Mouse (Mus musculus) erythroblast, embryonic 14.5 days (primary cell): ENCODE measurements at regions not wholly inside any gene's neighbourhood (a gene's known extent, or its start where the extent isn't known, plus 50 kb on each side); places are given as distances from the start of the nearest gene placed in this dataset.

ENCODE experiments used
- H3K27me3 ChIP-seq: 2 replicates; pipeline ENCODE4 v1.6.1; 2012; ENCODE audit warnings: inconsistent platforms; ENCODE audit not compliant: control insufficient read depth
- H3K36me3 ChIP-seq: 2 replicates; pipeline ENCODE4 v1.6.1; 2012; ENCODE audit warnings: mild to moderate bottlenecking, inconsistent platforms; ENCODE audit not compliant: control insufficient read depth
- H3K4me1 ChIP-seq: 2 replicates; pipeline ENCODE4 v1.6.1; 2012; ENCODE audit warnings: inconsistent platforms; ENCODE audit not compliant: control insufficient read depth
- H3K4me3 ChIP-seq: replicated peaks from 2 replicates; pipeline ENCODE3; 2012; ENCODE audit warnings: moderate library complexity, mild to moderate bottlenecking, inconsistent platforms
- H3K9me3 ChIP-seq: 2 replicates; pipeline ENCODE4 v1.6.1; 2012; ENCODE audit warnings: low read length, inconsistent platforms, mixed read lengths; ENCODE audit not compliant: control insufficient read depth
- GATA1 ChIP-seq: IDR thresholded peaks from 2 replicates; pipeline ENCODE4 v1.6.1; 2012; ENCODE audit warnings: low read length, inconsistent platforms, mixed read lengths
- TAL1 ChIP-seq: IDR thresholded peaks from 3 replicates; pipeline ENCODE4 v1.6.1; 2012; ENCODE audit warnings: low read length, inconsistent platforms, mixed read lengths

- Histone ChIP-seq H3K4me1 (no peaks in the 10 kb centered on the region), H3K9me3 (no peaks in the 10 kb centered on the region), H3K27me3 (no peaks in the 10 kb centered on the region), H3K4me3 (no peak overlapping the region), H3K36me3 (no peaks in the 10 kb centered on the region)
- TF ChIP-seq TAL1 (no peak), GATA1 (no peak)
Measured at GRCm38 (mm10) chr11:24829578-24830401, 751.9 kb downstream of the Bcl11a start.

- H3K4me1 ChIP-seq, result no peaks in the 10 kb centered on the region
- H3K27me3 ChIP-seq, result no peaks in the 10 kb centered on the region
- TF ChIP-seq TAL1 (no peak), GATA1 (no peak)
- H3K9me3 ChIP-seq, result no peaks in the 10 kb centered on the region
- no peak overlapping the region for H3K4me3 ChIP-seq
- no peaks in the 10 kb centered on the region for H3K36me3 ChIP-seq
Measured at GRCm38 (mm10) chr11:24830484-24830883, 752.6 kb downstream of the Bcl11a start.

GRCm38 (mm10) chr11:24843839-24844738, 766.2 kb downstream of the Bcl11a start:
- H3K4me3 ChIP-seq, result no peak overlapping the region
- no peaks in the 10 kb centered on the region for H3K9me3 ChIP-seq
- no peaks in the 10 kb centered on the region for H3K4me1 ChIP-seq
- TF ChIP-seq GATA1 (no peak), TAL1 (no peak)
- no peaks in the 10 kb centered on the region for H3K27me3 ChIP-seq
- no peaks in the 10 kb centered on the region for H3K36me3 ChIP-seq

DNA sequence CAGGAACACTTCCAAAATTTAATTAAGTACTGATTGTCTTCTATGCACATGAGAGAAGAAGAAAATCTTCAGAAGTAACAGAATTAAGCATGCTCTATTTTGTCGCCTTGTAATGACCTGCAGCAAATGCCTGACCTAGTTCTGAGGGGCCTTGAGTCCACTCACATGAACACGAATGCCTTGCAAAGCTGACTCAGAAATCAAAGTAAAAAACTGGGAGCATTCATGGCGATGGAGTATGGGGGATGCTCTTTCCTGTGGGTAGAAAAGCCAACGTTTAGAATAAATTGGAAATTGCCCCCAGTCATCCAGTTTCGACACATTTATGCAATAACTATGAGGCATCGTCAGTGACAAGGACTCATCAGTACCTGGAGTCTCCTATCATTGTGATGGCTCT, 779.1 kb downstream of the Bcl11a start:
- no peaks in the 10 kb centered on the region for H3K36me3 ChIP-seq
- H3K27me3 ChIP-seq, result no peaks in the 10 kb centered on the region
- no peaks in the 10 kb centered on the region for H3K4me1 ChIP-seq
- TF ChIP-seq GATA1 (no peak), TAL1 (no peak)
- no peaks in the 10 kb centered on the region for H3K9me3 ChIP-seq
- H3K4me3 ChIP-seq, result no peak overlapping the region

GRCm38 (mm10) chr11:24864637-24865036, 786.8 kb downstream of the Bcl11a start:
- Histone ChIP-seq H3K9me3 (no peaks in the 10 kb centered on the region), H3K36me3 (no peaks in the 10 kb centered on the region), H3K4me3 (no peak overlapping the region), H3K4me1 (no peaks in the 10 kb centered on the region), H3K27me3 (no peaks in the 10 kb centered on the region)
- no peak for TF ChIP-seq TAL1
- TF ChIP-seq GATA1, result no peak

- Histone ChIP-seq H3K9me3 (no peaks in the 10 kb centered on the region), H3K4me1 (no peaks in the 10 kb centered on the region), H3K27me3 (no peaks in the 10 kb centered on the region), H3K4me3 (no peak overlapping the region), H3K36me3 (no peaks in the 10 kb centered on the region)
- TF ChIP-seq TAL1 (no peak), GATA1 (no peak)
Measured at GRCm38 (mm10) chr11:24865067-24865796, 787.4 kb downstream of the Bcl11a start.
